Mouse (Mus musculus) ZHBTc4 (cell line): ENCODE measurements around the gene Ikzf5.

Experiments
- DNase-seq: peaks from one replicate; pipeline ENCODE4 v3.0.0-alpha.2; 2011; ENCODE audit warnings: low read depth, low spot score

The Ikzf5 gene

DNA sequence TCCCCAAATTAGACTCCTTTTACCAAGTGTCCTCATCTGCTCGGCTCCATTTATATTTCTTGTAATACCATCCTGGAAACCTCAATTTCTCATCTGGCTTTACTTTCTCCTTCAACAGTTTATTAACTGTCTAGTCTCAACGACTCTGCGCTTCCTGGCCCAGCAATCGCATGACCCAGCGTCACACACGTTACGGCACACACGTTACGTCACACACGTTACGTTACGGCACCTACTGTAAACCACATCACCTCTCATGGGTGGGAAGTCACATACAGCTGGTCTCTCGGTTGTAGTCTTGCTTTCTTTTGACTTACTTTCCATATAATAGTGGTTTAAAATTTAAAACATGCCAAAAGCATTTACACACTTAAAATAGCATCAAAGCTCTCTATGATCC, 54.2 kb downstream of the Ikzf5 start:
- DNase-seq: no peak

- DNase-seq: no peak
Observed at GRCm38 (mm10) chr7:131345856-131346541, 64.3 kb downstream of the Ikzf5 start.
